Mouse (Mus musculus) heart, embryonic 10.5 days (tissue): ENCODE measurements around the gene Rpa3. TPM values are rescaled to one million over a fixed set of nuclear protein-coding genes. Genes with fewer than 3 reads are reported as not detected.

Experiments
- DNase-seq: peaks from one replicate; pipeline ENCODE4 v3.0.0-alpha.2; 2017; ENCODE audit warnings: low spot score
- H3K27ac ChIP-seq: fragments of 300-500 bp; sonication (generic); 2 replicates; pipeline ENCODE4 v1.5.1; 2016; ENCODE audit warnings: mild to moderate bottlenecking
- H3K27me3 ChIP-seq: fragments of 300-500 bp; sonication (generic); 2 replicates; pipeline ENCODE4 v1.6.1; 2016; ENCODE audit warnings: mild to moderate bottlenecking; ENCODE audit not compliant: poor library complexity, insufficient read depth, severe bottlenecking
- H3K36me3 ChIP-seq: fragments of 300-500 bp; sonication (generic); 2 replicates; pipeline ENCODE4 v1.6.1; 2016; ENCODE audit warnings: mild to moderate bottlenecking, moderate library complexity
- H3K4me1 ChIP-seq: fragments of 300-500 bp; sonication (generic); 2 replicates; pipeline ENCODE4 v1.6.1; 2016; ENCODE audit warnings: mild to moderate bottlenecking
- H3K4me3 ChIP-seq: fragments of 300-500 bp; sonication (generic); 2 replicates; pipeline ENCODE4 v1.5.1; 2016; ENCODE audit warnings: mild to moderate bottlenecking, moderate library complexity
- H3K9me3 ChIP-seq: fragments of 300-500 bp; sonication (generic); 2 replicates; pipeline ENCODE4 v1.6.1; 2016; ENCODE audit warnings: mild to moderate bottlenecking, moderate library complexity
- WGBS: fragments of 180-500 bp; shearing (Covaris S2); methylation state at CpG from one replicate; pipeline ENCODE4 v1.1.7; 2016; 5-methylcytosine and 5-hydroxymethylcytosine counted together
- polyA plus RNA-seq: library from polyadenylated mRNA; unstranded; fragments of >200 nt; fragmentation: Nextera tagmentation; extraction: Ambion mirVana; gene quantifications from 2 replicates; pipeline ENCODE4 v1.2.1, GENCODE M21; 2016

Gene Rpa3
- polyA plus RNA-seq, 1 experiment from 2014 or later = 162 TPM

DNA sequence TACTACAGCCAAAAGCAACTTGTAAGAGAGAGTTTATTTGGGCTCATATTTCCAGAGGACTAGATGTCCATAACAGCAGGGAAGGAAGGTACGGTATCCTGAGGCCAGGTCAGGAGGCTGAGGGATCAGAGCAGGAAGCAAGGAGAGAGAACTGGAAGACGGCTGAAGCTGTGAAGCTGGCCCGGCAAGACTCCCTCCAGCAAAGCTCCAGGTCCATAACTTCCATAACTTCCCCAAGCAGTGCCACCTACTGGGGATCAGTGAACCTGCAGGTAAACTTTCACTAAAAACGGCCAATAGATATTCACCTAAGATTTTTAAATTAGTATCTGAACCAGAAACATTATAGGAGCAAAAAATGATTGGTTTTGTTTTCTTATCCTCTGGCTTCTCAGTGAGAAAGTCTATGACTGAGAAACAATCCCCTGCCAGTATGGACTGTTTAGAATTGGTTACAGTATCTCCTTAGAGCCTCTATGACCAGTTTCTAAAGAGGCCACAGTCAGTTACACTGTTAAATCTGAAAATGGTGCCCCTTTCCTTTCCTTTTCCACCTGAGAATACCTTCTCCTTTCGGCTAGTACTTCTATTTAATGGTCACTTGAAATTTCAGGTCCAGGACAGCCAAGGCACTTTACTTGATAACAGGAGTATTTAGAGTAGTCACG lies 15.5 kb upstream of the Rpa3 start:
- Histone ChIP-seq H3K4me3 (no peak overlapping the region), H3K9me3 (no peaks in the 10 kb centered on the region), H3K36me3 (peaks cover 8% of the 10 kb centered on the region; the same call in 1 of the 2 replicates), H3K4me1 (peaks cover 9% of the 10 kb centered on the region; the same call in 1 of the 2 replicates), H3K27ac (no peak overlapping the region), H3K27me3 (no peaks in the 10 kb centered on the region)
- WGBS = 27% methylated on average over 6 of the region's 6 CpGs
- no peak for DNase-seq

DNA sequence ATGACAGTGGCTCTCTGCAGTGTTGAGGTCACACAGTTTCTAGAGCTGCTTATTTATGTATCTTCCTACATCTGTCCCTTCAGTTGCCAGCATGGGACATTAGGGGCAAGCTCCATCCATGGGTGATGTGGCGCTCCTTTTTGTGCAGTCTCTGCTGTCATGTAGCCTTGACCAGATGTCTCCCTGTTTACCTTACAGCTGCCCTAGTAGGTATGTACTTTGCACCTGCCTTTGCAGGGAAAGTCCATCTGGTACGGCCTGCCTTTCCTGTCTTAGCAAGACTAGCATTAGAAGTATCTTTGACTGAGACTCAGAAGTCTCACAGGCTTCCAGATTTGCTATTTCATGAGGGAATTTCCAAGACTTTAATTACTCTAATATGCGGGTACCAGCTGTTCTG lies 12.1 kb upstream of the Rpa3 start:
- Histone ChIP-seq H3K27ac (no peak overlapping the region), H3K4me3 (no peak overlapping the region), H3K36me3 (0 out of 2 replicates have a peak, but pooled peaks cover 4% of the 10 kb centered on the region), H3K4me1 (0 out of 2 replicates have a peak, but pooled peaks cover 3% of the 10 kb centered on the region), H3K27me3 (no peaks in the 10 kb centered on the region), H3K9me3 (no peaks in the 10 kb centered on the region)
- 88% methylated on average over 3 of the region's 3 CpGs for WGBS
- no peak for DNase-seq

DNA sequence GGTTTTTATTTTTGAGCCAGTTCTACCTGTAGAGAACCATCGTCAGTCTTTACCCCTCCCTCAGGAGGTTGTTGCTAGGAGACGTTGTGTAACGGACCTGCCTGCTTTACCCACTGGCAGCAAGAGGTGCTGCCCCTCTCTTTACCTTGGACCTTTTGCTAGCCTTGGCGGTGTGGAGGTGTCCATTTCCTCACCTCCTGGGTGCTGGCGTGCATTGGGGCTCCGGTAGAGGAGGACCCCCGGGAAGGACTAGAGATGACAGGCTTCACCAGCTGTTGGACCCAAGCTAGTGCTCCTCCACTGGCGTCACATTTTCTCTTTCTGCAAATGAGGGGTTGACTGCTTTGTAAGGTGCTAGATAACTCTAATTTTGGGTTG lies 683 bp upstream of the Rpa3 start:
- Histone ChIP-seq H3K9me3 (no peaks in the 10 kb centered on the region), H3K36me3 (peaks cover 6% of the 10 kb centered on the region; the same call in 1 of the 2 replicates), H3K4me3 (peak overlapping the region; percentile 80), H3K27me3 (no peaks in the 10 kb centered on the region), H3K27ac (peak overlapping the region; percentile 91), H3K4me1 (peaks cover 4% of the 10 kb centered on the region; the same call in 1 of the 2 replicates)
- peak; percentile 80 for DNase-seq
- 1% methylated on average over 8 of the region's 8 CpGs for WGBS

- no peaks in the 10 kb centered on the region for H3K9me3 ChIP-seq
Observed at GRCm38 (mm10) chr6:8258316-8258715, 657 bp downstream of the Rpa3 start.

GRCm38 (mm10) chr6:8228596-8228995 lies 30.4 kb downstream of the Rpa3 start:
- no peak for DNase-seq
- H3K36me3 ChIP-seq = peaks cover 54% of the 10 kb centered on the region

More at GRCm38 (mm10) chr6:8258316-8258715, 657 bp downstream of the Rpa3 start:
- Histone ChIP-seq H3K27me3 (no peaks in the 10 kb centered on the region), H3K27ac (peak overlapping the region; percentile 91), H3K4me1 (peaks cover 4% of the 10 kb centered on the region; the same call in 1 of the 2 replicates), H3K4me3 (peak overlapping the region; percentile 80), H3K36me3 (peaks cover 17% of the 10 kb centered on the region; the same call in 1 of the 2 replicates)
- WGBS = 11% methylated on average over 6 of the region's 6 CpGs
- no peak for DNase-seq

DNA sequence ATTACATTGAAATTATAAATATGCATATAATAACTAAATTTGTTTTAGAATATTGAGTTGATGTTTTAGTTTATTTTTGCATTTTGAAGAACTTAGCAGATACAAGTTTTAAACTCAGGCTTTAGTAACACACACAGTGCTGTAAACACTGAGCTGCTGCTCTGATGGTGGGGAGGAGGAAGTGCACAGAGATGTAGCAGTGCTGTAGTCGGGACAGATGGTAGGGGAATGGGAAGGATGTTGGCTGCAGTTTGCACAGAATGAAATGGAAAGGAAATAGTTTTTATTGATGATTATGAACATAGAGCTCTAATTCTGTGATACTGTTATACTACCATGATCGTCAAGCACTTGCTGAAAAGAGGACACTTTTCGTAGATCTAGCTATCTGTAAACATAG lies 31.9 kb downstream of the Rpa3 start:
- H3K27me3 ChIP-seq = no peaks in the 10 kb centered on the region
- H3K4me3 ChIP-seq = no peak overlapping the region
- H3K36me3 ChIP-seq = peaks cover 45% of the 10 kb centered on the region
- WGBS = 83% methylated on average over 3 of the region's 3 CpGs
- no peaks in the 10 kb centered on the region for H3K4me1 ChIP-seq
- no peak overlapping the region for H3K27ac ChIP-seq
- no peaks in the 10 kb centered on the region for H3K9me3 ChIP-seq
- no peak for DNase-seq

More at GRCm38 (mm10) chr6:8228596-8228995, 30.4 kb downstream of the Rpa3 start:
- Histone ChIP-seq H3K27ac (no peak overlapping the region), H3K9me3 (no peaks in the 10 kb centered on the region), H3K4me3 (no peak overlapping the region), H3K27me3 (no peaks in the 10 kb centered on the region), H3K4me1 (no peaks in the 10 kb centered on the region)
- 92% methylated on average over 3 of the region's 3 CpGs for WGBS

GRCm38 (mm10) chr6:8210661-8211060 lies 48.3 kb downstream of the Rpa3 start:
- no peak for DNase-seq
- H3K27ac ChIP-seq = no peak overlapping the region
- H3K36me3 ChIP-seq = peaks cover 14% of the 10 kb centered on the region
- H3K27me3 ChIP-seq = no peaks in the 10 kb centered on the region
- H3K9me3 ChIP-seq = no peaks in the 10 kb centered on the region
- peaks cover 8% of the 10 kb centered on the region; the same call in 1 of the 2 replicates for H3K4me1 ChIP-seq
- peak overlapping the region; percentile 89 for H3K4me3 ChIP-seq
- 94% methylated on average over 3 of the region's 3 CpGs for WGBS

DNA sequence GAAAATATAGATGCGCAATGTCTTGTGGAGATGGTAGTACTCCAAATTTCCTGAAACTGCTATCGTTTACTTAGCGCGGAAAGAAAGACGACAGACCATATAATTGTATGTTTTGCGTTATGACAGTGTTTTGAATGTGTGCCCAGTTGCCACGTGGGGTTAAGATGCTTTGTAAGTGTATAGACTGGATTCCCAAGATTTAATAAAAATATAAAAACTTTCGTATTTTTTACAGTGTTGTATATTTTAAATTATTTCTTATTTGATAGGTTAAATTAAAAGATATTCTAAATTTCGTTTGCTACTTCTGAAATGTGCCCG lies 49.1 kb downstream of the Rpa3 start:
- WGBS = 14% methylated on average over 10 of the region's 10 CpGs
- Histone ChIP-seq H3K36me3 (peaks cover 6% of the 10 kb centered on the region), H3K27ac (peak overlapping the region; percentile 99), H3K27me3 (no peaks in the 10 kb centered on the region), H3K9me3 (no peaks in the 10 kb centered on the region), H3K4me3 (peak overlapping the region; percentile 89), H3K4me1 (peaks cover 8% of the 10 kb centered on the region; the same call in 1 of the 2 replicates)
- DNase-seq = no peak

GRCm38 (mm10) chr6:8209047-8209865 lies 49.7 kb downstream of the Rpa3 start, which contains the start of gene Mios:
Gene Mios, plus strand, starts transcription at chr6:8209222.
- no peaks in the 10 kb centered on the region for H3K27me3 ChIP-seq
- H3K27ac ChIP-seq = peak within 1 kb of the TSS; percentile 99
- DNase-seq = peak; percentile 96
- peaks cover 8% of the 10 kb centered on the region; the same call in 1 of the 2 replicates for H3K4me1 ChIP-seq
- peak within 1 kb of the TSS; percentile 89 for H3K4me3 ChIP-seq
- H3K9me3 ChIP-seq = no peaks in the 10 kb centered on the region
- WGBS = under 1% methylated on average over 90 of the region's 90 CpGs
- peaks cover 3% of the 10 kb centered on the region; the same call in 1 of the 2 replicates for H3K36me3 ChIP-seq

Other genes starting within 250 kb of the Rpa3 start
- gene Col28a1, start 66.6 kb downstream of the Rpa3 start, polyA plus RNA-seq = not detected in 2 replicates
- gene Mios, start 50.0 kb downstream of the Rpa3 start, polyA plus RNA-seq = 22.0 and 23.9 TPM in 2 replicates
- gene Umad1, start 115 bp upstream of the Rpa3 start, polyA plus RNA-seq = 24.8 and 30.3 TPM in 2 replicates
- gene Gm45062, start 277 bp upstream of the Rpa3 start, polyA plus RNA-seq = 9.1 and 9.5 TPM in 2 replicates